Mouse (Mus musculus) neural tube, embryonic 12.5 days (tissue): ENCODE measurements around the gene Gm867. TPM values are rescaled to one million over a fixed set of nuclear protein-coding genes. Genes with fewer than 3 reads are reported as not detected.

Experiments
- ATAC-seq: fragments of 200-750 bp; cut with Nextera tagmentation; 2 replicates; pipeline ENCODE4 v1.8.0; 2017; ENCODE audit warnings: low read depth, mild to moderate bottlenecking, moderate TSS enrichment, moderate library complexity; ENCODE audit not compliant: low FRiP score
- H3K27ac ChIP-seq: fragments of 300-500 bp; sonication (generic); 2 replicates; pipeline ENCODE4 v1.5.1; 2016
- H3K27me3 ChIP-seq: fragments of 300-500 bp; sonication (generic); replicated peaks from 2 replicates; pipeline ENCODE4 v1.6.1; 2016; ENCODE audit warnings: mild to moderate bottlenecking
- H3K36me3 ChIP-seq: fragments of 300-500 bp; sonication (generic); 2 replicates; pipeline ENCODE4 v1.6.1; 2016; ENCODE audit warnings: mild to moderate bottlenecking
- H3K4me1 ChIP-seq: fragments of 300-500 bp; sonication (generic); 2 replicates; pipeline ENCODE4 v1.6.1; 2016
- H3K4me2 ChIP-seq: fragments of 300-500 bp; sonication (generic); replicated peaks from 2 replicates; pipeline ENCODE4 v1.6.1; 2016; ENCODE audit warnings: mild to moderate bottlenecking
- H3K4me3 ChIP-seq: fragments of 300-500 bp; sonication (generic); 2 replicates; pipeline ENCODE4 v1.5.1; 2016
- H3K9ac ChIP-seq: fragments of 300-500 bp; sonication (generic); 2 replicates; pipeline ENCODE4 v1.6.1; 2016; ENCODE audit warnings: mild to moderate bottlenecking
- H3K9me3 ChIP-seq: fragments of 300-500 bp; sonication (generic); 2 replicates; pipeline ENCODE4 v1.6.1; 2016; ENCODE audit warnings: mild to moderate bottlenecking
- WGBS: fragments of 180-500 bp; shearing (Covaris S2); methylation state at CpG from one replicate; pipeline ENCODE4 v1.1.7; 2016; 5-methylcytosine and 5-hydroxymethylcytosine counted together
- polyA plus RNA-seq: library from polyadenylated mRNA; unstranded; fragments of >200 nt; fragmentation: Nextera tagmentation; extraction: Ambion mirVana; gene quantifications from 2 replicates; pipeline ENCODE4 v1.2.1, GENCODE M21; 2016

Gene Gm867
- 2.4 and 2.5 TPM in 2 replicates for polyA plus RNA-seq

GRCm38 (mm10) chr10:75940520-75940919 is at the start of gene Gm867:
TSS of gene Gm867 (minus strand) at chr10:75940672.
- Histone ChIP-seq H3K4me3 (no peak within 1 kb of the TSS), H3K27me3 (peaks cover 22% of the 10 kb centered on the region), H3K27ac (no peak within 1 kb of the TSS), H3K9ac (no peak within 1 kb of the TSS), H3K9me3 (no peaks in the 10 kb centered on the region), H3K4me2 (no peak within 1 kb of the TSS), H3K36me3 (no peaks in the 10 kb centered on the region), H3K4me1 (peaks cover 35% of the 10 kb centered on the region)
- no peak for ATAC-seq
- 84% methylated on average over 5 of the region's 5 CpGs for WGBS

GRCm38 (mm10) chr10:75979432-75979831 is 39.0 kb upstream of the Gm867 start:
- Histone ChIP-seq H3K9ac (no peak overlapping the region), H3K4me1 (peaks cover 7% of the 10 kb centered on the region; the same call in 1 of the 2 replicates), H3K4me2 (no peak overlapping the region), H3K36me3 (no peaks in the 10 kb centered on the region), H3K27ac (no peak overlapping the region), H3K4me3 (no peak overlapping the region), H3K27me3 (no peaks in the 10 kb centered on the region), H3K9me3 (no peaks in the 10 kb centered on the region)
- no peak for ATAC-seq
- WGBS, result 88% methylated on average over 3 of the region's 3 CpGs

- peaks cover 7% of the 10 kb centered on the region; the same call in 1 of the 2 replicates for H3K4me1 ChIP-seq
- no peaks in the 10 kb centered on the region for H3K9me3 ChIP-seq
- H3K36me3 ChIP-seq, result no peaks in the 10 kb centered on the region
- WGBS, result 61% methylated on average over 5 of the region's 5 CpGs
- no peak overlapping the region for H3K27ac ChIP-seq
- no peak overlapping the region for H3K9ac ChIP-seq
- ATAC-seq, result no peak
- no peaks in the 10 kb centered on the region for H3K27me3 ChIP-seq
- no peak overlapping the region for H3K4me3 ChIP-seq
- H3K4me2 ChIP-seq, result no peak overlapping the region
Observed at GRCm38 (mm10) chr10:75978835-75979157, 38.3 kb upstream of the Gm867 start.

DNA sequence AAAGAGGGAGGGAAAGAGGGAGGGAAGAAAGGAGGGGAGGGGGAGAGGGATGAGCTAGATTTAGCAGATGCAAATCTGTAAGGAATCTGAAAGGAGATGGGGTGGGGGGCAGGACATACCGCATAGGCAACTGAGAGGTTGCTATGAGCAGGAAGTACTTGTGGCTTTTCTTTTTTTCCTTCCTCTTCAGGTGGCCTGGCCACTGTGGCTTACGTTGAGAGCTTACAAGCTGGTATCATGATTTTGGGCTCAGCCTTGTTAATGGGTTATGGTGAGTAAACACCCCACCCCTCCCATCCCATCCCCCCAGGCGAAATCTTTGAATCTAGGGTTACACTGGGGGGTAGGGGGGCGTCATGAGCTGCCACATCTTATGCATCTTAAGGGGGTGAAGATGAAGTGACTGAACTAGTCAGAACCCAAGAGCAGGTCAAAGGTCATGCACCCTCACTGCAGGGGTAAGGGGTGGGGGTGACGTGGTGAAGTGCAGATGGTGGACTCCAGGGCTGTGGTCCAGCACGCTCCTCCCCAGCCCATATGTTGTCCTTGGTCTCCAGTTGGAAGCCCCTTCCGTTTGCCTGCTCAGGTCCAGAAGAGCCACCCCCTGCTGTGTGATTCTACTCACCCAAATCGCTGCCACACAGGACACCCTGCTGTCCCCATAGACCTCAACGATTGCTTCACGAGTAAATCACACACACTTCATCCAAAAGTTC is 37.8 kb upstream of the Gm867 start:
- H3K9ac ChIP-seq, result no peak overlapping the region
- WGBS, result 43% methylated on average over 10 of the region's 10 CpGs
- H3K4me2 ChIP-seq, result no peak overlapping the region
- no peak overlapping the region for H3K4me3 ChIP-seq
- ATAC-seq, result 0 out of 2 replicates have a peak, but pooled peaks have one; percentile 9
- H3K36me3 ChIP-seq, result no peaks in the 10 kb centered on the region
- H3K4me1 ChIP-seq, result peaks cover 7% of the 10 kb centered on the region; the same call in 1 of the 2 replicates
- no peaks in the 10 kb centered on the region for H3K9me3 ChIP-seq
- H3K27ac ChIP-seq, result no peak overlapping the region
- H3K27me3 ChIP-seq, result no peaks in the 10 kb centered on the region

DNA sequence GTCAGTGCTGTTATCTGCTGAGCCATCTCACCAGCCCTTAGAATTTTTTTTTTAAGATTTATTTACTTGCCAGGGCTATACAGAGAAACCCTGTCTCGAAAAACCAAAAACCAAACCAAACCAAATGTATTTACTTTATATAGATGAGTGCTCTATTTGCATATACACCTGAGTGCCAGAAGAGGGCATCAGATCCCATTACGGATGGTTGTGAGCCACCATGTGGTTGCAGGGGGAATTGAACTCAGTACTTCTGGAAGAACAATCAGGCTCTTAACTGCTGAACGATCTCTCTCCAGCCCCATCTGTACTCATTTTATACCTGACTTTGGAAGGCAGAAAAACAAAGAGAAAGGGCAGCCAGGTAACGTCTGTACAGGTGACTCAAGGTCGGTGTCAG is 34.7 kb upstream of the Gm867 start:
- Histone ChIP-seq H3K9ac (no peak overlapping the region), H3K27me3 (no peaks in the 10 kb centered on the region), H3K36me3 (no peaks in the 10 kb centered on the region), H3K4me2 (no peak overlapping the region), H3K27ac (no peak overlapping the region), H3K9me3 (no peaks in the 10 kb centered on the region), H3K4me1 (peaks cover 7% of the 10 kb centered on the region; the same call in 1 of the 2 replicates), H3K4me3 (no peak overlapping the region)
- 82% methylated on average over 5 of the region's 5 CpGs for WGBS
- no peak for ATAC-seq

GRCm38 (mm10) chr10:75973846-75974245 is 33.4 kb upstream of the Gm867 start:
- Histone ChIP-seq H3K27ac (no peak overlapping the region), H3K4me1 (peaks cover 7% of the 10 kb centered on the region; the same call in 1 of the 2 replicates), H3K36me3 (no peaks in the 10 kb centered on the region), H3K9ac (no peak overlapping the region), H3K4me3 (no peak overlapping the region), H3K4me2 (no peak overlapping the region), H3K9me3 (no peaks in the 10 kb centered on the region), H3K27me3 (no peaks in the 10 kb centered on the region)
- ATAC-seq, result no peak
- 93% methylated on average over 10 of the region's 10 CpGs for WGBS

DNA sequence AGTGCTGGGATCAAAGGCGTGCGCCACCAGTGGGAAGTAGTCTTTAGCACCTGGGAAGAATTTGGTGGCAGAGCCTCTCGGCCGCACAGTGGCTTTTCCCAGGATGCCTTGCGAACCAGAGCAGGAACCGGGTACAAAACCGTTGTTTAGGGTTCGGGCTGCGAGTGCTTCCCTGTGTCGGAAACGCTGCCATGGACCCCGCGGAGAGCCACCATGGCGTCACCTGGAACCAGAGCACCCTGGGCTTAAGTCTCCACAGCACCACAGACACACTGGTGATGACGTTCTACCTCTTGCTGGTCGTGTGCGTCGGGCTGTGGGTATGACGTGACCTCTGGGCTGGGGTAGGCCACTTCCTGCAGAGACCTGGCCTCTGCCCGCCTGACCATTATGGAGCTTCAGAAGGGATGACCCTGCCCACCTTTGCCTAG is 13.9 kb upstream of the Gm867 start, which contains the start of gene Gm5134:
Gm5134 (plus strand) TSS at position 134 of the 431 bp plus-strand sequence.
- Histone ChIP-seq H3K9ac (0 out of 2 replicates have a peak within 1 kb of the TSS, but pooled peaks have one; percentile 27), H3K4me1 (peaks cover 13% of the 10 kb centered on the region), H3K27ac (no peak within 1 kb of the TSS), H3K9me3 (no peaks in the 10 kb centered on the region), H3K4me3 (no peak within 1 kb of the TSS), H3K36me3 (no peaks in the 10 kb centered on the region), H3K27me3 (peaks cover 8% of the 10 kb centered on the region; the same call in 1 of the 2 replicates), H3K4me2 (peak within 1 kb of the TSS; percentile 45)
- ATAC-seq, result no peak
- 35% methylated on average over 20 of the region's 20 CpGs for WGBS

DNA sequence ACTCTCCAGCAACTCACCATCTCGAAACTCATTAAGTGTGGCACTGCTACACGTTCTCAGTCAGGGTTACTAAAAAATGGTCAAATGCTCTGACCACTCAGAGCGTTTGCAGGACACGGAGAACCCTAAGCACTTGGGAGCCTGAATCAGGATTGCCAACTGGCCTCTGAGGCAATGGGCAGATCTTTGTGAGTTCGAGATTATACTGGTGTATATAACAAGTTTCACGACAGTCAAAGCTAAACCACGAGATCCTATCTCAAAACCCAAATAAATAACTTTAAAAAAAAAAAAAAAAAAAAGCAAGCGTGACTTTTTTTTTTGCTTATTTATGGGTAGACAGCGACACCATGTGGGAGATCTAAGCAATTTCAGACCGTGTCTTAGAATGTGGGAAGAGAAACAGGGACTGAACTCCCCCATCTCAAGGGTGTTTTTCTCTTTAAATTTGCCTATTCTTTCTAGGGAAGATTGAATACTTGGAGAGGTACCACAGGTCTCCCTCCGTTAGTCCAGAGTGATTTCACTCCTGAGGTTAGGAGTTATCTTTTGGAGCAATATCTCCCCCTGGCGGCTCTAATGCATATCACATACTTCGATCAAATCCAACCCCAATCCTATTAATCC is 11.1 kb upstream of the Gm867 start:
- Histone ChIP-seq H3K36me3 (no peaks in the 10 kb centered on the region), H3K9ac (0 out of 2 replicates have a peak overlapping the region, but pooled peaks have one; percentile 42), H3K9me3 (no peaks in the 10 kb centered on the region), H3K4me1 (peaks cover 13% of the 10 kb centered on the region), H3K4me3 (peak overlapping the region; percentile 39), H3K27me3 (peaks cover 8% of the 10 kb centered on the region; the same call in 1 of the 2 replicates), H3K27ac (no peak overlapping the region), H3K4me2 (peak overlapping the region; percentile 78)
- peak; percentile 9; the same call in 1 of the 2 replicates for ATAC-seq
- WGBS, result 5% methylated on average over 13 of the region's 13 CpGs

GRCm38 (mm10) chr10:75950791-75951210 is 10.3 kb upstream of the Gm867 start:
- peak overlapping the region; percentile 78 for H3K4me2 ChIP-seq
- H3K4me3 ChIP-seq, result peak overlapping the region; percentile 39
- H3K9me3 ChIP-seq, result no peaks in the 10 kb centered on the region
- H3K4me1 ChIP-seq, result peaks cover 13% of the 10 kb centered on the region
- ATAC-seq, result peak; percentile 73
- H3K9ac ChIP-seq, result peak overlapping the region; percentile 42; the same call in 1 of the 2 replicates
- 3% methylated on average over 23 of the region's 23 CpGs for WGBS
- no peak overlapping the region for H3K27ac ChIP-seq
- H3K36me3 ChIP-seq, result no peaks in the 10 kb centered on the region
- peaks cover 8% of the 10 kb centered on the region; the same call in 1 of the 2 replicates for H3K27me3 ChIP-seq

DNA sequence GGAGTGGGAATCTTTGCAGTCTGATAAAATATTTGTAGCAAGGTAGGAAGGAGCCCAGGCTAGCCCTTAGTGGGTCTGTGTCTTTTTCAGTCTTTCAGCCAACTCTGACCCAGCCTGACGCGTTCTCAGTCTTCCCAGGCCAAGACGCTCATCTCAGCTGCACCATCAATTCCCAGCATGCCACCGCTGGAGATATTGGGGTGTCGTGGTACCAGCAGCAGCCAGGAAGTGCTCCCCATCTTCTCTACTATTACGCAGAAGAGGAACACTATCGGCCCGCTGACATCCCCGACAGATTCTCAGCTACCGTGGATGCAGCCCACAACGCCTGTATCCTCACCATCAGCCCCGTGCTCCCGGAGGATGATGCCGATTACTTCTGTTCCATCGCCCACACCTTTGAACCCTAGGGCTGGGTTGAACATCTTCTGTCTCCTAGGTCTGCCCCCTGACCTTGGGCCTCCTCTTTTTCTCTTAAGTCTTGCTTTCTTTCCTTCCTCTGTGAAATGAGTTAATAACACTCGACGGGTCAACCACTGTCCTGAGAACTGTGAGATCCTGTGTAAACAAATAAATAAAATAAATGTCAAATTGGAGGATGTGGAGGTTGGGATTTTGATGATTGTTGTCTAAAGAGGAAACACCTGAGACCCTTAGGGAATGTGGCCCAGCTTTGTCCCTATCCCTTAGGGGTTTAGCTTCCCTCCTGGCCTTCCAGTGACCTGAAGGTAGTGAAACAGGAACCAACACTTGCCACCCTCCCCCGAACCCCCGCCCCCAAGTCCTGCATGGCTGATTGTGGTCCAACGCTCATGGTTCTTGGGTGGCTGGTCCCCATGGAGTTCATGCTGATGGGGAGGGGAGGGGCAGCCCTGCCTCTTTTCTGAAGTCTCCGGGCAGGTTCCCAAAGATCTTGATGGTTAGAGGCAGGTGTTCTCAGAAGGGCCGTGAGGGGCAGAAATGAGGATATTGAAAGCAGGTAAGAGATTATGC is 8.9 kb upstream of the Gm867 start:
- 81% methylated on average over 22 of the region's 22 CpGs for WGBS
- no peak for ATAC-seq
- Histone ChIP-seq H3K9ac (no peak overlapping the region), H3K36me3 (no peaks in the 10 kb centered on the region), H3K4me2 (no peak overlapping the region), H3K4me1 (peaks cover 10% of the 10 kb centered on the region), H3K27ac (no peak overlapping the region), H3K27me3 (peaks cover 8% of the 10 kb centered on the region; the same call in 1 of the 2 replicates), H3K9me3 (no peaks in the 10 kb centered on the region), H3K4me3 (no peak overlapping the region)

GRCm38 (mm10) chr10:75948079-75948478 is 7.6 kb upstream of the Gm867 start:
- Histone ChIP-seq H3K9me3 (no peaks in the 10 kb centered on the region), H3K27me3 (0 out of 2 replicates have a peak, but pooled peaks cover 8% of the 10 kb centered on the region), H3K4me1 (peaks cover 13% of the 10 kb centered on the region), H3K4me2 (no peak overlapping the region), H3K36me3 (no peaks in the 10 kb centered on the region), H3K9ac (no peak overlapping the region), H3K27ac (no peak overlapping the region), H3K4me3 (no peak overlapping the region)
- ATAC-seq, result no peak
- WGBS, result 77% methylated on average over 5 of the region's 5 CpGs
